Mouse (Mus musculus): Measurements from ENCODE around the gene LTO1. TPM values are rescaled to one million over a fixed set of nuclear protein-coding genes. Genes with fewer than 3 reads are reported as not detected.

LTO1 gene
- polyA plus RNA-seq, 1 experiment from 2014 or later, result 29.1 TPM

DNA sequence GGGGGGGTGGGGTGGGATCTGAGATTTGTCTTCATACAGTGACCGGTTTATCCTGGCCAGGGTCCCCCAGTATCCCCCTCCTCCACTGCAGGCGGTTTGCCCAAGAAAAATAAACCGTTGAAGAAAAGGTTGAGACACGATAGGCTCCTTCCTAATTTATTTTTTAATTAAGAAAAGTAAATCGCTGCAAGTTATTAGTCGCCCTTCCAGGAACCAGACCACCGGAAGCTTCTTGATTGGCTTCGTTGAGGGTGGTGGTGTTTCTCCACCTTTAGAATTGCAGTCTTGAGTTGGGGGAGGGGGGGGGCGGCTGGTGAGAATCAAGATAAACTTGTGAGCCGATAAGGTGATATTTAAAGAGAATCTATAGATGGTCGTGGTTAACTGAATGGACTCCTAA lies 25.7 kb downstream of the LTO1 start:
- H3K27me3 ChIP-seq (ENCODE audit: control insufficient read depth, insufficient read depth, low read depth, low read length), result peaks cover 5% of the 10 kb centered on the region
- under 1% methylated on average over 11 of the region's 11 CpGs for WGBS
- H3K4me2 ChIP-seq (ENCODE audit: low read depth, low read length), result peak overlapping the region; percentile 93
- peaks cover 21% of the 10 kb centered on the region for H3K4me1 ChIP-seq (replicated peaks; ENCODE audit: control insufficient read depth, insufficient read depth, low read length)
- ATAC-seq (ENCODE audit: low read depth), result no peak
- H3K36me3 ChIP-seq (ENCODE audit: control insufficient read depth, insufficient read depth, low read length), result peaks cover 6% of the 10 kb centered on the region
- H3K9me3 ChIP-seq (ENCODE audit: control insufficient read depth, low read length), result no peaks in the 10 kb centered on the region
- H3K9ac ChIP-seq (ENCODE audit: low read length), result peak overlapping the region; percentile 79
- H3K27ac ChIP-seq (ENCODE audit: low read length), result peak overlapping the region; percentile 99
- H3K4me3 ChIP-seq (ENCODE audit: low read length), result peak overlapping the region; percentile 78

DNA sequence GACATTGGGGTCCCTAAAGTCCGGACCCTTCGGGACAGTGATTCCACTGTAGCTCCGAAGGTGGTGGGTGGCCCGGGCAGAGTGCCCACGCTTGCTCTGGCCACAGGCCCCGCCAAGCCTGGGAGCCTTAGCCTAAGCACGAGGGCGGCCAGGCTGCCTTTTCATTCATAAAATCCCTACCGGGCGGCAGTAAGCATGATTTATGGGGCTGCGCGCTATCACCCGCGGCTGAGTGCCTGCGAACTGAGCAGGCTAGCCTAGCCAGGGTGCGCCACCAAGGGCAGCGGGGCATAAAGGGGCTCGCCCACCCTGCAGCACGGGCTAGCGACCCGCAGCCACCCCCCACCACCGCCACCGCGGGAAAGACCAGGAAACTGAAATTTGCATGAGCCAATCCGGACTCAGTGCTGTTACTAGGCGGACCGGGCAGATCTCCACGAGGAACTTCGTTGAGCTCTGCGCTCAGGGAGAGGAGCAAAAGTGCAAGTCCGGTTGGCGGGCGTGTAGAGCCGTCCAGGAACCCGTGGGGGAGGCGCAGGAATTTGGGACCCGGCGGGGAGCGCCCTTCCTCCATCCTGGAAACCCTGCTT lies 26.4 kb downstream of the LTO1 start:
- peak overlapping the region; percentile 93 for H3K4me2 ChIP-seq (ENCODE audit: low read depth, low read length)
- peak overlapping the region; percentile 82 for H3K9ac ChIP-seq (ENCODE audit: low read length)
- peaks cover 5% of the 10 kb centered on the region for H3K27me3 ChIP-seq (ENCODE audit: control insufficient read depth, insufficient read depth, low read depth, low read length)
- H3K4me1 ChIP-seq (replicated peaks; ENCODE audit: control insufficient read depth, insufficient read depth, low read length), result peaks cover 21% of the 10 kb centered on the region
- ATAC-seq (ENCODE audit: low read depth), result peak; percentile 85
- under 1% methylated on average over 39 of the region's 39 CpGs for WGBS
- H3K4me3 ChIP-seq (ENCODE audit: low read length), result peak overlapping the region; percentile 78
- H3K27ac ChIP-seq (ENCODE audit: low read length), result peak overlapping the region; percentile 99
- H3K36me3 ChIP-seq (ENCODE audit: control insufficient read depth, insufficient read depth, low read length), result peaks cover 2% of the 10 kb centered on the region
- H3K9me3 ChIP-seq (ENCODE audit: control insufficient read depth, low read length), result no peaks in the 10 kb centered on the region

DNA sequence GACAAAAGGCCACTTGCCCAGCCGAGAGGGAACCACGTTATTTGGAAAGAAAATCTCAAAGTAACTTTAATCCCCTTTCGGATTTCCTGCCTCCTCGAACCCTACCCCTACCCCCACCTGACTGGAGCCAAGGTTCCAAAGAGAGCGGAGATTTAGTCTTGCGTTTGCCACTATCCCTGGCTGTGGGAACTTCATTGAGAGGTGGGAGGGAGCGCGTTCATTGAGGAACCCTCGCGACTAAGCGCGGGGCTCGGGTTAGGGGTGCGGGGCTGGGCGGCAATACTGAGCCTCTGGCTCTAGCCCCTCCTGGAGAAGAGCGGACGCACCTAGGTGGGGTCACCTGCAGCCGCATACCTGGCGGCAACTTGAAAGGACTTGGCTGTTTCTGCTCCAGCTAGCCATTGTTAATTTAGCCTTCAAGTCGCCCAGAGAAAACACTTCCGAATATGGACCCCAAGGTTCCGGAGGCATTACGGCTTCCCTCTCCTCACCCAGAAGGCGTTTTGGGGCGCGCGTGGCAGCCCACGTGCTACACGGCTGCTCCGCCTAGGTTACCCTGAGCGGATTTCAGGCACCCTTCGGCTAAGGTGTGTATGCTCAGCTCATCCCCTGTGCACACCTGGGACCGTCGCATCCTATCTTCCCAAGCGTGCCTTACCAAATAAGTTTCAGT lies 27.3 kb downstream of the LTO1 start:
- H3K4me2 ChIP-seq (ENCODE audit: low read depth, low read length), result peak overlapping the region; percentile 93
- peak overlapping the region; percentile 99 for H3K27ac ChIP-seq (ENCODE audit: low read length)
- no peaks in the 10 kb centered on the region for H3K36me3 ChIP-seq (ENCODE audit: control insufficient read depth, insufficient read depth, low read length)
- H3K4me3 ChIP-seq (ENCODE audit: low read length), result peak overlapping the region; percentile 78
- under 1% methylated on average over 35 of the region's 35 CpGs for WGBS
- peaks cover 5% of the 10 kb centered on the region for H3K27me3 ChIP-seq (ENCODE audit: control insufficient read depth, insufficient read depth, low read depth, low read length)
- peak; percentile 22 for ATAC-seq (ENCODE audit: low read depth)
- H3K9me3 ChIP-seq (ENCODE audit: control insufficient read depth, low read length), result no peaks in the 10 kb centered on the region
- peaks cover 19% of the 10 kb centered on the region for H3K4me1 ChIP-seq (replicated peaks; ENCODE audit: control insufficient read depth, insufficient read depth, low read length)
- H3K9ac ChIP-seq (ENCODE audit: low read length), result peak overlapping the region; percentile 51

DNA sequence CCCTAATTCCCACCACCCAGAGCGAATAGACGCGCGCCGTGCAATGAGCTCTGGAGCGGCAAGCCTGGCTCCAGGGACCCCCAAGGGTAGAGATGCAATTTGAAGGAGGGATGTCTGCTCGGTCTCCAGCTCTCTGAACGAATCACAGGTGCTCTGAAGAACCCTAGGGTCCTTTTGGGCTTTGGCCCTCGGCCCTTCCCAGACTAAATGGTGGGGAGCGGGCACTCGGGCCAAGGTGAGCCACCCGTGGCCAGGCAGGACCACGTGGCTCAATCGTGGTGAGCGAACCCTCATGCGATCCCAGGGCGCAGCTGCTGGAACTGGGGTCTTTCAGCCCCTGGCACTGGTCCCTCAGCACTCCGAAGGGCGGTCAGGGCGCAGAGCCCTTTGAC lies 27.8 kb downstream of the LTO1 start:
- no peak for ATAC-seq (ENCODE audit: low read depth)
- peak overlapping the region; percentile 78 for H3K4me3 ChIP-seq (ENCODE audit: low read length)
- no peaks in the 10 kb centered on the region for H3K36me3 ChIP-seq (ENCODE audit: control insufficient read depth, insufficient read depth, low read length)
- peak overlapping the region; percentile 99 for H3K27ac ChIP-seq (ENCODE audit: low read length)
- peaks cover 4% of the 10 kb centered on the region for H3K27me3 ChIP-seq (ENCODE audit: control insufficient read depth, insufficient read depth, low read depth, low read length)
- H3K4me2 ChIP-seq (ENCODE audit: low read depth, low read length), result peak overlapping the region; percentile 93
- H3K9ac ChIP-seq (ENCODE audit: low read length), result peak overlapping the region; percentile 51
- WGBS, result 1% methylated on average over 20 of the region's 20 CpGs
- H3K4me1 ChIP-seq (replicated peaks; ENCODE audit: control insufficient read depth, insufficient read depth, low read length), result peaks cover 17% of the 10 kb centered on the region
- no peaks in the 10 kb centered on the region for H3K9me3 ChIP-seq (ENCODE audit: control insufficient read depth, low read length)

DNA sequence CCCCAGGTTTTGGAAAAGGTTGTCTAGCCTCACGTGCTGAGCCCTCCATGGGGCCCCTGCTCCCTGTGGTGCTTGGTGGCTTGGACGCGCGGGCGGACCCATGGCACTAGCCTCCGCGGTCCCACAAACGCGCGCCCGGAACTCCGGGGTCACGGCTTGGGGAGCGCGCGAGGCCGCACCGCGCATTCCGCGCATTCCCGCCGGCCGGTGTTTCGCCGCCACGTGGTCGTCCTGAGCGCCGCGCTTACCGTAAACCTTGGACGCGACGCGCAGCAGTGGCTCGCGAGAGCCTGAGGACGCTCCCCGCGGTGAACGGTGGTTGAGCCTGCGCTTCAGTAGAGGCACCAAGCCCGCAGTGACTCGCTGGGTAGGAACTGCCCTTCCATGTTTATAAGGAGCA lies 28.4 kb downstream of the LTO1 start:
- no peaks in the 10 kb centered on the region for H3K36me3 ChIP-seq (ENCODE audit: control insufficient read depth, insufficient read depth, low read length)
- H3K4me2 ChIP-seq (ENCODE audit: low read depth, low read length), result peak overlapping the region; percentile 93
- under 1% methylated on average over 40 of the region's 45 CpGs for WGBS
- peaks cover 17% of the 10 kb centered on the region for H3K4me1 ChIP-seq (replicated peaks; ENCODE audit: control insufficient read depth, insufficient read depth, low read length)
- no peaks in the 10 kb centered on the region for H3K27me3 ChIP-seq (ENCODE audit: control insufficient read depth, insufficient read depth, low read depth, low read length)
- no peaks in the 10 kb centered on the region for H3K9me3 ChIP-seq (ENCODE audit: control insufficient read depth, low read length)
- peak; percentile 40 for ATAC-seq (ENCODE audit: low read depth)
- H3K4me3 ChIP-seq (ENCODE audit: low read length), result peak overlapping the region; percentile 78
- H3K27ac ChIP-seq (ENCODE audit: low read length), result peak overlapping the region; percentile 99
- H3K9ac ChIP-seq (ENCODE audit: low read length), result peak overlapping the region; percentile 51

DNA sequence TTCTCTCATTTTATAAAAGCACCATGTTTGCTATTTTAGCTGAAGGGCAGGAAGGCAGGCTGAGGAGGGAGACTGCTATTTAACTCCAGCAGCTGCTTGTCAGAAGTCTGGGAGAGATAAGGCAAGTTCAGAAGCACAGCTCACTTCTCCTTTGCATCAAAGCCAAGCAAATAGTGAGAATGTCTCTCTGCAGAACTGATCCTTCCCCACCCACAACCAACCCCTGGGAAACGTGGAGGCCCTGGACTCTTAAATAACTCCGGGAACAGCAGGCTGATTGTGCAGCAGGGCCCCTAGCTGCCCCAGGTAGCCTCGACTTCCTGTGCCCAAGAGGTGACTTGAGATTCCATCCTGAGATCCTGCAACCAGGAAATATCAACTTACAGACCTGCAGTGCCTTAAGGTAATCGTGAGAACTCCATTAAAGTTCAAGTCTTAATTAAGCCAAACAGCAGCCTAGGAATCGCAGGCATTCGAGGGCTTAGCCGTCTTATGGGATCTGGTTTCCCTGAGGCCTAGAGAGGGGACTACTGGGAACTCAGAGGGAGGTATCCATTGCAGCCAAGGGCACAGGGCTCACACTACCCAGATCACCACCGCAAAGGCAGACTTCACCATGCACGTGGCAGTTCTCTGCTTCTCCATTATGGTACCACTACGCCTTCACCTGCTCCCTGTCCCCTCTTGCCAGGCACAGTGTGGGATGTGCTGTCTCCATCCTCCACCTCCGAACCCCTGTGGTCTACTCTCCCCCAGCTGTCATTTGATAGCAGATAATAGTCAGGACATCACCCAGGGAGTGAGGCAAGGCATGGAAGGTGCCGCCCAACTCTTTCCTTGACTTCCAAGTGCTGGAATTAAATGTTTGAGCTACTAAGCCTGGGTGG lies 43.9 kb downstream of the LTO1 start:
- no peak overlapping the region for H3K4me3 ChIP-seq (ENCODE audit: low read length)
- WGBS, result 41% methylated on average over 12 of the region's 12 CpGs
- peak overlapping the region; percentile 60 for H3K27ac ChIP-seq (ENCODE audit: low read length)
- no peak overlapping the region for H3K4me2 ChIP-seq (ENCODE audit: low read depth, low read length)
- no peaks in the 10 kb centered on the region for H3K9me3 ChIP-seq (ENCODE audit: control insufficient read depth, low read length)
- peak; percentile 61; the same call in 1 of the 2 replicates for ATAC-seq (ENCODE audit: low read depth)
- H3K27me3 ChIP-seq (ENCODE audit: control insufficient read depth, insufficient read depth, low read depth, low read length), result no peaks in the 10 kb centered on the region
- peaks cover 2% of the 10 kb centered on the region; the same call in 1 of the 2 replicates for H3K4me1 ChIP-seq (replicated peaks; ENCODE audit: control insufficient read depth, insufficient read depth, low read length)
- H3K9ac ChIP-seq (ENCODE audit: low read length), result no peak overlapping the region
- no peaks in the 10 kb centered on the region for H3K36me3 ChIP-seq (ENCODE audit: control insufficient read depth, insufficient read depth, low read length)

DNA sequence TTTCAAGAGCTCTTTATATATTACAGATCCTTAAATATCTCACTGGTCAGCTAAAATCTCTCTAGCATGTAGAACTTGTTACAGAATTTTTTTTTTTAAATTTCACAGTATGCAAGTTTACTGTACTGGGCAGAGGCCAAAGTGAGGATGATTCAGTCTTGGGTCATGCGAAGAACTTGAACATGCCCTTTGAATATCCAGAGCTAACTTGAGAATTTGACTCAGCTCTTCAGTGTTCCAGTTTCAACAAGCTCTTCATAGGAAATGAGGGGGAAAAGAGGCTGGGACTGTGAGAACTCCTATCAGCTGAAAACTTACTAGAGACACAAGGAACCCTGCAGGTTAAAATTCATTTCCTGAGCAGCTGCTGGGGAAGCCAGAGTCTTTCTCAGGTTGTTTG lies 49.0 kb downstream of the LTO1 start:
- H3K9ac ChIP-seq (ENCODE audit: low read length), result no peak overlapping the region
- no peaks in the 10 kb centered on the region for H3K9me3 ChIP-seq (ENCODE audit: control insufficient read depth, low read length)
- no peak for ATAC-seq (ENCODE audit: low read depth)
- no peaks in the 10 kb centered on the region; the same call in 1 of the 2 replicates for H3K4me1 ChIP-seq (replicated peaks; ENCODE audit: control insufficient read depth, insufficient read depth, low read length)
- no peaks in the 10 kb centered on the region for H3K36me3 ChIP-seq (ENCODE audit: control insufficient read depth, insufficient read depth, low read length)
- H3K27me3 ChIP-seq (ENCODE audit: control insufficient read depth, insufficient read depth, low read depth, low read length), result no peaks in the 10 kb centered on the region
- H3K4me2 ChIP-seq (ENCODE audit: low read depth, low read length), result no peak overlapping the region
- H3K27ac ChIP-seq (ENCODE audit: low read length), result no peak overlapping the region
- WGBS, result 86% methylated on average over 1 of the region's 1 CpGs
- no peak overlapping the region for H3K4me3 ChIP-seq (ENCODE audit: low read length)

DNA sequence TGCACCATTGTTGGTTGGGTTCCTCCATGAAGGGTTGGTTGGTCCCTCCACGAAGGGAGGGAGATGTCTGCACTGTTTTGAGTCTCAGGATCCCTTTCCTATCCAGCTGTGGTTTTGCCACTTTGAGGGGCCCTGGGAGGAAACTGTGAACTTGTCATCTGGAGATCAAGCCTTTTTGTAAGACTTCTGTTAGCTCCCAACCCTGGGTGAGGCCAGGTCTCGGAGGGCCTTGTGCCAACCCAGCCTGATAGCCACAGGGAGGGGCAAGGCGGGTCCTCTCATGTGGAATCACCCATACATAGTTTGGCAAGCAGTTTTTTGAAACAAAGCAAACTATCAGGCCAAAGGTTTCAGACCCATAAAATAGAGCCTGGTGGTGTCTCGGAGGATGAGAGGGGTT lies 49.4 kb downstream of the LTO1 start:
- no peaks in the 10 kb centered on the region for H3K9me3 ChIP-seq (ENCODE audit: control insufficient read depth, low read length)
- H3K27ac ChIP-seq (ENCODE audit: low read length), result no peak overlapping the region
- no peaks in the 10 kb centered on the region for H3K36me3 ChIP-seq (ENCODE audit: control insufficient read depth, insufficient read depth, low read length)
- ATAC-seq (ENCODE audit: low read depth), result no peak
- no peaks in the 10 kb centered on the region for H3K4me1 ChIP-seq (replicated peaks; ENCODE audit: control insufficient read depth, insufficient read depth, low read length)
- H3K9ac ChIP-seq (ENCODE audit: low read length), result no peak overlapping the region
- H3K4me2 ChIP-seq (ENCODE audit: low read depth, low read length), result no peak overlapping the region
- no peaks in the 10 kb centered on the region for H3K27me3 ChIP-seq (ENCODE audit: control insufficient read depth, insufficient read depth, low read depth, low read length)
- 78% methylated on average over 4 of the region's 4 CpGs for WGBS
- no peak overlapping the region for H3K4me3 ChIP-seq (ENCODE audit: low read length)

DNA sequence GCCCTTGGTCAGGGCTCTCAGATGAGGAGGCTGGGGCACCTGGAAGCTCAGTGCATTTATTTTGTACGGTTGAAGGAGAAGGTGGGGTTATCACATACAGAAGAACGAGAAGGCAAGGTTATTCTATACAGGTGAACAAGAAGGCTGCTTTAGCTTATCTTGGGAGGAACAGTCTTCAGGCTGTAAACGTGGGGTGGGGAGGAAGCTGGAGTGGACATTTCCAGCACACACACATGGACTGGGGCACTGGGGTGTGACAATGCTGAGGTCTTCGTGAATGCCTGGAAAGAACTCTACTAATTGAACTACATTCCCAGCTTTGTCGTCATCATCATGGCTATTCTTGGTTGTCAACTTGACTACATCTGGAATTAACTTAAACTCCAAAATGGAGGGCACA lies 51.0 kb downstream of the LTO1 start:
- 75% methylated on average over 5 of the region's 5 CpGs for WGBS
- no peak for ATAC-seq (ENCODE audit: low read depth)
- Histone ChIP-seq H3K27me3 (ENCODE audit: control insufficient read depth, insufficient read depth, low read depth, low read length) (no peaks in the 10 kb centered on the region), H3K36me3 (ENCODE audit: control insufficient read depth, insufficient read depth, low read length) (no peaks in the 10 kb centered on the region), H3K4me2 (ENCODE audit: low read depth, low read length) (no peak overlapping the region), H3K9me3 (ENCODE audit: control insufficient read depth, low read length) (no peaks in the 10 kb centered on the region), H3K27ac (ENCODE audit: low read length) (no peak overlapping the region), H3K4me1 (replicated peaks; ENCODE audit: control insufficient read depth, insufficient read depth, low read length) (no peaks in the 10 kb centered on the region), H3K9ac (ENCODE audit: low read length) (no peak overlapping the region), H3K4me3 (ENCODE audit: low read length) (no peak overlapping the region)

Data from lung, embryonic 16.5 days (tissue).